Mouse (Mus musculus) hindbrain, embryonic 13.5 days (tissue): Measurements from ENCODE around the gene H2-Ab1. TPM values are rescaled to one million over a fixed set of nuclear protein-coding genes. Genes with fewer than 3 reads are reported as not detected.
"Not testable (repeated sequence)": the region's sequence is repeated elsewhere in the genome, so short reads cannot be mapped to it uniquely, and the experiment has no call there.

ENCODE experiments used
- ATAC-seq: fragments of 200-750 bp; cut with Nextera tagmentation; 2 replicates; pipeline ENCODE4 v1.8.0; 2017; ENCODE audit warnings: moderate TSS enrichment; ENCODE audit not compliant: low FRiP score
- H3K27ac ChIP-seq: fragments of 300-500 bp; sonication (generic); 2 replicates; pipeline ENCODE4 v1.5.1; 2015; ENCODE audit warnings: inconsistent platforms, mild to moderate bottlenecking, moderate library complexity
- H3K27me3 ChIP-seq: fragments of 300-500 bp; sonication (generic); 2 replicates; pipeline ENCODE4 v1.6.1; 2015; ENCODE audit warnings: mild to moderate bottlenecking, inconsistent platforms
- H3K36me3 ChIP-seq: fragments of 300-500 bp; sonication (generic); 2 replicates; pipeline ENCODE4 v1.6.1; 2015; ENCODE audit warnings: mild to moderate bottlenecking, inconsistent platforms
- H3K4me1 ChIP-seq: fragments of 300-500 bp; sonication (generic); replicated peaks from 2 replicates; pipeline ENCODE4 v1.6.1; 2015; ENCODE audit warnings: inconsistent platforms
- H3K4me2 ChIP-seq: fragments of 300-500 bp; sonication (generic); 2 replicates; pipeline ENCODE4 v1.6.1; 2015; ENCODE audit warnings: inconsistent platforms, mild to moderate bottlenecking, moderate library complexity
- H3K4me3 ChIP-seq: fragments of 300-500 bp; sonication (generic); 2 replicates; pipeline ENCODE4 v1.5.1; 2015; ENCODE audit warnings: mild to moderate bottlenecking, inconsistent platforms
- H3K9ac ChIP-seq: fragments of 300-500 bp; sonication (generic); 2 replicates; pipeline ENCODE4 v1.6.1; 2015; ENCODE audit warnings: mild to moderate bottlenecking, inconsistent platforms
- H3K9me3 ChIP-seq: fragments of 300-500 bp; sonication (generic); 2 replicates; pipeline ENCODE4 v1.6.1; 2016; ENCODE audit warnings: inconsistent platforms
- WGBS: fragments of 180-500 bp; shearing (Covaris S2); methylation state at CpG from one replicate; pipeline ENCODE4 v1.1.7; 2015; 5-methylcytosine and 5-hydroxymethylcytosine counted together
- polyA plus RNA-seq: library from polyadenylated mRNA; unstranded; fragments of >200 nt; fragmentation: Nextera tagmentation; extraction: Ambion mirVana; gene quantifications from 2 replicates; pipeline ENCODE4 v1.2.1, GENCODE M21; 2015

The H2-Ab1 gene
- polyA plus RNA-seq, 1 experiment from 2014 or later = 1.2 TPM

- H3K27me3 ChIP-seq = peaks cover 11% of the 10 kb centered on the region
- H3K4me3 ChIP-seq, ATAC-seq: not testable (repeated sequence)
Measured at GRCm38 (mm10) chr17:34219801-34220200, 37.7 kb upstream of the H2-Ab1 start.

GRCm38 (mm10) chr17:34220401-34220800 is 37.1 kb upstream of the H2-Ab1 start:
- H3K27me3 ChIP-seq, H3K27ac ChIP-seq, H3K4me3 ChIP-seq, H3K9ac ChIP-seq, H3K9me3 ChIP-seq, H3K4me2 ChIP-seq, H3K36me3 ChIP-seq, ATAC-seq, H3K4me1 ChIP-seq: not testable (repeated sequence)
- WGBS = 97% methylated on average over 10 of the region's 16 CpGs

More at GRCm38 (mm10) chr17:34219801-34220200, 37.7 kb upstream of the H2-Ab1 start:
- not testable (repeated sequence) for H3K27ac ChIP-seq, H3K9me3 ChIP-seq, H3K36me3 ChIP-seq, H3K4me1 ChIP-seq, H3K4me2 ChIP-seq, H3K9ac ChIP-seq
- 97% methylated on average over 4 of the region's 7 CpGs for WGBS

- Histone ChIP-seq H3K4me1 (no peaks in the 10 kb centered on the region), H3K27me3 (no peaks in the 10 kb centered on the region), H3K9me3 (0 out of 2 replicates have a peak, but pooled peaks cover 5% of the 10 kb centered on the region), H3K9ac (no peak overlapping the region), H3K36me3 (no peaks in the 10 kb centered on the region), H3K27ac (no peak overlapping the region), H3K4me2 (no peak overlapping the region), H3K4me3 (no peak overlapping the region)
- ATAC-seq = no peak
- 87% methylated on average over 3 of the region's 3 CpGs for WGBS
Measured at GRCm38 (mm10) chr17:34224816-34225215, 32.7 kb upstream of the H2-Ab1 start.

GRCm38 (mm10) chr17:34225426-34225825 is 32.1 kb upstream of the H2-Ab1 start:
- H3K27ac ChIP-seq = no peak overlapping the region
- no peaks in the 10 kb centered on the region for H3K4me1 ChIP-seq
- no peaks in the 10 kb centered on the region for H3K36me3 ChIP-seq
- H3K9ac ChIP-seq = no peak overlapping the region
- WGBS = 95% methylated on average over 8 of the region's 8 CpGs
- no peak overlapping the region for H3K4me2 ChIP-seq
- H3K9me3 ChIP-seq = 0 out of 2 replicates have a peak, but pooled peaks cover 5% of the 10 kb centered on the region
- no peaks in the 10 kb centered on the region for H3K27me3 ChIP-seq
- no peak overlapping the region for H3K4me3 ChIP-seq
- no peak for ATAC-seq

- not testable (repeated sequence) for ATAC-seq
- WGBS = 96% methylated on average over 14 of the region's 23 CpGs
Measured at GRCm38 (mm10) chr17:34225911-34226310, 31.6 kb upstream of the H2-Ab1 start.

GRCm38 (mm10) chr17:34230971-34231370 is 26.5 kb upstream of the H2-Ab1 start:
- not testable (repeated sequence) for H3K36me3 ChIP-seq

More at GRCm38 (mm10) chr17:34225911-34226310, 31.6 kb upstream of the H2-Ab1 start:
- not testable (repeated sequence) for H3K27me3 ChIP-seq, H3K9ac ChIP-seq, H3K27ac ChIP-seq, H3K36me3 ChIP-seq, H3K4me3 ChIP-seq, H3K9me3 ChIP-seq, H3K4me1 ChIP-seq, H3K4me2 ChIP-seq

GRCm38 (mm10) chr17:34232021-34232420 is 25.5 kb upstream of the H2-Ab1 start:
- not testable (repeated sequence) for H3K4me3 ChIP-seq, ATAC-seq, H3K27ac ChIP-seq, H3K4me1 ChIP-seq, H3K4me2 ChIP-seq, H3K27me3 ChIP-seq, H3K9ac ChIP-seq, H3K9me3 ChIP-seq, H3K36me3 ChIP-seq
- WGBS = 88% methylated on average over 7 of the region's 7 CpGs

More at GRCm38 (mm10) chr17:34230971-34231370, 26.5 kb upstream of the H2-Ab1 start:
- not testable (repeated sequence) for ATAC-seq, H3K4me3 ChIP-seq, H3K9me3 ChIP-seq, H3K27ac ChIP-seq, H3K27me3 ChIP-seq, H3K4me2 ChIP-seq, H3K4me1 ChIP-seq, H3K9ac ChIP-seq
- 93% methylated on average over 9 of the region's 9 CpGs for WGBS

GRCm38 (mm10) chr17:34234926-34235325 is 22.6 kb upstream of the H2-Ab1 start:
- Histone ChIP-seq H3K4me1 (no peaks in the 10 kb centered on the region), H3K27me3 (no peaks in the 10 kb centered on the region)

GRCm38 (mm10) chr17:34236691-34237090 is 20.8 kb upstream of the H2-Ab1 start:
- no peaks in the 10 kb centered on the region for H3K4me1 ChIP-seq
- H3K9ac ChIP-seq = no peak overlapping the region
- H3K27me3 ChIP-seq = no peaks in the 10 kb centered on the region
- no peak overlapping the region for H3K27ac ChIP-seq
- WGBS = 83% methylated on average over 5 of the region's 5 CpGs
- H3K4me3 ChIP-seq = no peak overlapping the region
- H3K4me2 ChIP-seq = no peak overlapping the region
- H3K36me3 ChIP-seq = no peaks in the 10 kb centered on the region
- no peak for ATAC-seq
- no peaks in the 10 kb centered on the region for H3K9me3 ChIP-seq

More at GRCm38 (mm10) chr17:34234926-34235325, 22.6 kb upstream of the H2-Ab1 start:
- Histone ChIP-seq H3K9ac (no peak overlapping the region), H3K27ac (no peak overlapping the region), H3K36me3 (no peaks in the 10 kb centered on the region), H3K4me3 (no peak overlapping the region), H3K9me3 (no peaks in the 10 kb centered on the region), H3K4me2 (no peak overlapping the region)
- ATAC-seq = no peak
- 55% methylated on average over 9 of the region's 9 CpGs for WGBS

- Histone ChIP-seq H3K9me3 (0 out of 2 replicates have a peak, but pooled peaks cover 4% of the 10 kb centered on the region), H3K4me3 (no peak overlapping the region), H3K9ac (no peak overlapping the region), H3K27me3 (no peaks in the 10 kb centered on the region), H3K36me3 (no peaks in the 10 kb centered on the region), H3K27ac (no peak overlapping the region), H3K4me2 (no peak overlapping the region), H3K4me1 (no peaks in the 10 kb centered on the region)
- WGBS = 88% methylated on average over 3 of the region's 3 CpGs
- no peak for ATAC-seq
Measured at GRCm38 (mm10) chr17:34237741-34238140, 19.7 kb upstream of the H2-Ab1 start.

GRCm38 (mm10) chr17:34238706-34239105 is 18.8 kb upstream of the H2-Ab1 start, which contains the start of gene H2-Ob:
TSS of gene H2-Ob (plus strand) at chr17:34238903.
- H3K9me3 ChIP-seq = 0 out of 2 replicates have a peak, but pooled peaks cover 4% of the 10 kb centered on the region
- ATAC-seq = no peak
- no peak within 1 kb of the TSS for H3K9ac ChIP-seq
- no peaks in the 10 kb centered on the region for H3K27me3 ChIP-seq
- H3K4me2 ChIP-seq = no peak within 1 kb of the TSS
- H3K27ac ChIP-seq = no peak within 1 kb of the TSS
- H3K36me3 ChIP-seq = no peaks in the 10 kb centered on the region
- WGBS = 70% methylated on average over 3 of the region's 3 CpGs
- H3K4me1 ChIP-seq = no peaks in the 10 kb centered on the region
- no peak within 1 kb of the TSS for H3K4me3 ChIP-seq

- Histone ChIP-seq H3K27ac (no peak overlapping the region), H3K36me3 (no peaks in the 10 kb centered on the region), H3K4me3 (no peak overlapping the region), H3K4me2 (no peak overlapping the region), H3K9me3 (0 out of 2 replicates have a peak, but pooled peaks cover 4% of the 10 kb centered on the region), H3K27me3 (no peaks in the 10 kb centered on the region), H3K9ac (no peak overlapping the region), H3K4me1 (no peaks in the 10 kb centered on the region)
- WGBS = 72% methylated on average over 10 of the region's 10 CpGs
- ATAC-seq = no peak
Measured at GRCm38 (mm10) chr17:34239601-34240041, 17.9 kb upstream of the H2-Ab1 start.

- Histone ChIP-seq H3K4me3 (no peak overlapping the region), H3K27me3 (no peaks in the 10 kb centered on the region), H3K4me2 (no peak overlapping the region), H3K4me1 (no peaks in the 10 kb centered on the region), H3K36me3 (no peaks in the 10 kb centered on the region), H3K9ac (no peak overlapping the region), H3K9me3 (0 out of 2 replicates have a peak, but pooled peaks cover 4% of the 10 kb centered on the region), H3K27ac (no peak overlapping the region)
- ATAC-seq = no peak
- WGBS = 59% methylated on average over 3 of the region's 3 CpGs
Measured at GRCm38 (mm10) chr17:34240366-34240765, 17.1 kb upstream of the H2-Ab1 start.
